Mouse (Mus musculus): ENCODE data around the gene Pou2f1.

DNA sequence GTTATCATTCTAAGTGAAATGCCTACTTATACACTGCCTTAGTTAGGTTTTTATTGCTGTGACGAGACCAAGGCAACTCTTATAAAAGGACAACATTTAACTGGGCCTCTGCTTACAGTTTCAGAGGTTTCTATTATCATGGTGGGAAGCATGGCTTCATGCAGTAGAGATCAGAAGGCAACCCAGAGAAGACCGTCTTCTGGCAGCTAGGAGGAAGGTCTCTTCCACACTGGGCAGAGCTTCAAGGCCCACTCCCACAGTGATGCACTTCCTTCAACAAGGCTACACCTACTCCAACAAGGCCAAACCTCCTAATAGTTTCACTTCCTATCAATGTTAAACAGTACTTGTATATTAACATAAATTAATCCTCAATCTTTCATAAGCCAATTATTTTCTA, 14.4 kb downstream of the Pou2f1 start:
- TF ChIP-seq CTCF (IDR thresholded peaks at IDR 0.05; ENCODE audit: low read depth, low read length) (no peak), POLR2A (IDR thresholded peaks at IDR 0.05; ENCODE audit: insufficient read depth, low read length) (no peak), EP300 (IDR thresholded peaks at IDR 0.05; ENCODE audit: insufficient read depth, low read depth, low read length) (no peak)
